Mouse (Mus musculus) bone marrow, adult 2 months (tissue): ENCODE measurements around the gene Ccdc155. TPM values are rescaled to one million over a fixed set of nuclear protein-coding genes. Genes with fewer than 3 reads are reported as not detected.

ENCODE experiments used
- H3K27ac ChIP-seq: fragments of 200-500 bp; 2 replicates; pipeline ENCODE4 v1.5.1; 2012; ENCODE audit warnings: low read depth, mild to moderate bottlenecking, control low read depth, inconsistent platforms, low read length; ENCODE audit not compliant: control insufficient read depth, poor library complexity, insufficient read depth
- H3K4me1 ChIP-seq: fragments of 200-500 bp; 2 replicates; pipeline ENCODE4 v1.6.1; 2011; ENCODE audit warnings: low read length; ENCODE audit not compliant: control insufficient read depth, insufficient read depth
- H3K4me3 ChIP-seq: fragments of 200-500 bp; replicated peaks from 2 replicates; pipeline ENCODE3; 2011; ENCODE audit warnings: mild to moderate bottlenecking, low read depth, low read length, control low read depth; ENCODE audit not compliant: control insufficient read depth
- CTCF ChIP-seq: fragments of 200-500 bp; IDR thresholded peaks from 2 replicates; pipeline ENCODE4 v1.5.1; 2011; ENCODE audit warnings: low read length, control low read depth; ENCODE audit not compliant: control insufficient read depth, insufficient read depth
- POLR2A ChIP-seq: fragments of 200-500 bp; IDR thresholded peaks from 2 replicates; pipeline ENCODE4 v1.6.1; 2011; ENCODE audit warnings: low read depth, mild to moderate bottlenecking, control low read depth, low read length, borderline replicate concordance; ENCODE audit not compliant: control insufficient read depth
- WGBS: fragments of 180-500 bp; shearing (Covaris S2); methylation state at CpG from one replicate; pipeline ENCODE4 v1.1.7; 2018; 5-methylcytosine and 5-hydroxymethylcytosine counted together
- polyA plus RNA-seq: library from polyadenylated mRNA; stranded (reverse); fragments of >200 nt; gene quantifications from 2 replicates; pipeline ENCODE4 v1.2.4, GENCODE M21; 2011; ENCODE audit warnings: low replicate concordance; ENCODE audit not compliant: missing spikeins, insufficient read depth, insufficient read length

Ccdc155 gene
- polyA plus RNA-seq, 1 experiment: not detected

GRCm38 (mm10) chr7:45135993-45136567, 68.6 kb downstream of the Ccdc155 start, which contains the start of the genes Gm45713 and Flt3l:
TSS of gene Gm45713 (minus strand) at chr7:45136231.
TSS of gene Flt3l (minus strand) at chr7:45136432.
- under 1% methylated on average over 29 of the region's 29 CpGs for WGBS

GRCm38 (mm10) chr7:45135370-45135769, 69.3 kb downstream of the Ccdc155 start:
- Histone ChIP-seq H3K27ac (peak overlapping the region; percentile 35), H3K4me1 (peaks cover 5% of the 10 kb centered on the region; the same call in 1 of the 2 replicates), H3K4me3 (peak overlapping the region; percentile 94)
- TF ChIP-seq CTCF (no peak), POLR2A (no peak)
- WGBS: 58% methylated on average over 3 of the region's 3 CpGs

More at GRCm38 (mm10) chr7:45135993-45136567, 68.6 kb downstream of the Ccdc155 start, which contains the start of the genes Gm45713 and Flt3l:
- H3K4me3 ChIP-seq: peak within 1 kb of the TSS; percentile 94
- TF ChIP-seq CTCF (peak; percentile 99), POLR2A (peak; percentile 33; the same call in 1 of the 2 replicates)
- H3K4me1 ChIP-seq: peaks cover 5% of the 10 kb centered on the region; the same call in 1 of the 2 replicates
- H3K27ac ChIP-seq: peak within 1 kb of the TSS; percentile 87

GRCm38 (mm10) chr7:45134544-45135026, 70.1 kb downstream of the Ccdc155 start:
- Histone ChIP-seq H3K27ac (no peak overlapping the region), H3K4me1 (peaks cover 5% of the 10 kb centered on the region; the same call in 1 of the 2 replicates), H3K4me3 (no peak overlapping the region)
- WGBS: 18% methylated on average over 12 of the region's 12 CpGs
- TF ChIP-seq CTCF: no peak
- TF ChIP-seq POLR2A: no peak

Other genes starting within 250 kb of the Ccdc155 start
- 6.5 TPM in 2 replicates for gene Cpt1c, start 230.0 kb downstream of the Ccdc155 start, polyA plus RNA-seq
- 192 and 337 TPM in 2 replicates for gene Prmt1, start 218.3 kb downstream of the Ccdc155 start, polyA plus RNA-seq
- gene Irf3, start 207.2 kb downstream of the Ccdc155 start, polyA plus RNA-seq: 71.4 and 165 TPM in 2 replicates
- 28.9 and 40.8 TPM in 2 replicates for gene Bcl2l12, start 206.2 kb downstream of the Ccdc155 start, polyA plus RNA-seq
- gene Scaf1, start 188.5 kb downstream of the Ccdc155 start, polyA plus RNA-seq: 45.6 and 72.1 TPM in 2 replicates
- 11.0 and 14.9 TPM in 2 replicates for gene Rras, start 186.9 kb downstream of the Ccdc155 start, polyA plus RNA-seq
- 8.6 and 14.3 TPM in 2 replicates for gene Prr12, start 152.0 kb downstream of the Ccdc155 start, polyA plus RNA-seq
- 31.8 and 44.8 TPM in 2 replicates for gene Nosip, start 142.5 kb downstream of the Ccdc155 start, polyA plus RNA-seq
- gene Prrg2, start 142.2 kb downstream of the Ccdc155 start, polyA plus RNA-seq: 13.8 and 18.2 TPM in 2 replicates
- 10.6 and 16.0 TPM in 2 replicates for gene Rcn3, start 112.7 kb downstream of the Ccdc155 start, polyA plus RNA-seq
- gene Fcgrt, start 101.0 kb downstream of the Ccdc155 start, polyA plus RNA-seq: 13.9 and 19.1 TPM in 2 replicates
- 982 and 1,240 TPM in 2 replicates for gene Rps11, start 80.5 kb downstream of the Ccdc155 start, polyA plus RNA-seq
- gene Rpl13a, start 76.1 kb downstream of the Ccdc155 start, polyA plus RNA-seq: 2,527 and 4,441 TPM in 2 replicates
- gene Gm45713, start 68.7 kb downstream of the Ccdc155 start, polyA plus RNA-seq: not detected in 2 replicates
- 32.5 and 85.0 TPM in 2 replicates for gene Flt3l, start 68.5 kb downstream of the Ccdc155 start, polyA plus RNA-seq
- 39.2 and 92.4 TPM in 2 replicates for gene Pih1d1, start 50.6 kb downstream of the Ccdc155 start, polyA plus RNA-seq
- gene Aldh16a1, start 50.3 kb downstream of the Ccdc155 start, polyA plus RNA-seq: 49.6 and 113 TPM in 2 replicates
- 1.3 TPM in 1 of 2 replicates, not detected in the other for gene Slc17a7, start 40.9 kb downstream of the Ccdc155 start, polyA plus RNA-seq
- 1.2 TPM in 1 of 2 replicates, not detected in the other for gene Gfy, start 25.3 kb downstream of the Ccdc155 start, polyA plus RNA-seq
- not detected in 2 replicates for gene Pth2, start 23.9 kb downstream of the Ccdc155 start, polyA plus RNA-seq
- 1.5 TPM in 1 of 2 replicates, not detected in the other for gene Dkkl1, start 7.3 kb upstream of the Ccdc155 start, polyA plus RNA-seq
- gene Tead2, start 10.9 kb upstream of the Ccdc155 start, polyA plus RNA-seq: 5.0 and 10.9 TPM in 2 replicates
- 214 and 405 TPM in 2 replicates for gene Cd37, start 34.2 kb upstream of the Ccdc155 start, polyA plus RNA-seq
- gene Slc6a16, start 36.2 kb upstream of the Ccdc155 start, polyA plus RNA-seq: not detected in 2 replicates
- gene Slc6a21, start 72.6 kb upstream of the Ccdc155 start, polyA plus RNA-seq: not detected in 2 replicates
- gene Trpm4, start 128.9 kb upstream of the Ccdc155 start, polyA plus RNA-seq: 2.6 and 3.9 TPM in 2 replicates
- 1.5 and 1.7 TPM in 2 replicates for gene Hrc, start 130.4 kb upstream of the Ccdc155 start, polyA plus RNA-seq
- gene Ppfia3, start 162.1 kb upstream of the Ccdc155 start, polyA plus RNA-seq: not detected in 2 replicates
- gene Lin7b, start 165.7 kb upstream of the Ccdc155 start, polyA plus RNA-seq: not detected in 2 replicates
- gene Snrnp70, start 190.8 kb upstream of the Ccdc155 start, polyA plus RNA-seq: 753 and 781 TPM in 2 replicates
- gene Kcna7, start 200.8 kb upstream of the Ccdc155 start, polyA plus RNA-seq: not detected in 2 replicates
- gene Ntf5, start 208.8 kb upstream of the Ccdc155 start, polyA plus RNA-seq: 1.8 TPM in 1 of 2 replicates, not detected in the other
- gene Lhb, start 215.9 kb upstream of the Ccdc155 start, polyA plus RNA-seq: not detected in 2 replicates
- gene Gys1, start 230.0 kb upstream of the Ccdc155 start, polyA plus RNA-seq: 11.3 and 17.4 TPM in 2 replicates
- 61.4 and 66.3 TPM in 2 replicates for gene Ruvbl2, start 233.2 kb upstream of the Ccdc155 start, polyA plus RNA-seq